Mouse (Mus musculus) midbrain, embryonic 16.5 days (tissue): ENCODE measurements around the gene Zfp764. TPM values are rescaled to one million over a fixed set of nuclear protein-coding genes. Genes with fewer than 3 reads are reported as not detected.

Experiments used
- ATAC-seq: fragments of 200-750 bp; cut with Nextera tagmentation; 2 replicates; pipeline ENCODE4 v1.8.0; 2017; ENCODE audit warnings: moderate TSS enrichment
- H3K27ac ChIP-seq: fragments of 300-500 bp; sonication (generic); 2 replicates; pipeline ENCODE4 v1.5.1; 2014; ENCODE audit warnings: mild to moderate bottlenecking, low read length, mixed read lengths
- H3K27me3 ChIP-seq: fragments of 300-500 bp; sonication (generic); 2 replicates; pipeline ENCODE4 v1.6.1; 2014; ENCODE audit warnings: low read depth, low read length, mixed read lengths; ENCODE audit not compliant: control insufficient read depth, insufficient read depth
- H3K36me3 ChIP-seq: fragments of 300-500 bp; sonication (generic); 2 replicates; pipeline ENCODE4 v1.6.1; 2014; ENCODE audit warnings: mild to moderate bottlenecking, low read length, moderate library complexity, mixed read lengths; ENCODE audit not compliant: control insufficient read depth, insufficient read depth
- H3K4me1 ChIP-seq: fragments of 300-500 bp; sonication (generic); 2 replicates; pipeline ENCODE4 v1.6.1; 2014; ENCODE audit warnings: mild to moderate bottlenecking, low read length, mixed read lengths; ENCODE audit not compliant: control insufficient read depth, insufficient read depth
- H3K4me2 ChIP-seq: fragments of 300-500 bp; sonication (generic); 2 replicates; pipeline ENCODE4 v1.6.1; 2014; ENCODE audit warnings: mild to moderate bottlenecking, low read length, mixed read lengths
- H3K4me3 ChIP-seq: fragments of 300-500 bp; sonication (generic); 2 replicates; pipeline ENCODE4 v1.5.1; 2014; ENCODE audit warnings: low read depth, mild to moderate bottlenecking, low read length, moderate library complexity, mixed read lengths
- H3K9ac ChIP-seq: fragments of 300-500 bp; sonication (generic); 2 replicates; pipeline ENCODE4 v1.6.1; 2014; ENCODE audit warnings: low read depth, low read length, mixed read lengths
- H3K9me3 ChIP-seq: fragments of 300-500 bp; sonication (generic); replicated peaks from 2 replicates; pipeline ENCODE4 v1.6.1; 2014; ENCODE audit warnings: mild to moderate bottlenecking, low read length, mixed read lengths; ENCODE audit not compliant: control insufficient read depth, poor library complexity, severe bottlenecking
- WGBS: fragments of 180-500 bp; shearing (Covaris S2); extraction: QIAGEN DNeasy Blood & Tissue Kit; methylation state at CpG from one replicate; pipeline ENCODE4 v1.1.7; 2014; 5-methylcytosine and 5-hydroxymethylcytosine counted together
- polyA plus RNA-seq: library from polyadenylated mRNA; unstranded; fragments of >200 nt; fragmentation: Nextera tagmentation; extraction: Ambion mirVana; gene quantifications from 2 replicates; pipeline ENCODE4 v1.2.1, GENCODE M21; 2015

Zfp764 gene
- polyA plus RNA-seq, 1 experiment from 2014 or later: 5.3 TPM

- no peaks in the 10 kb centered on the region for H3K36me3 ChIP-seq
- no peak overlapping the region for H3K4me2 ChIP-seq
- H3K9ac ChIP-seq: no peak overlapping the region
- no peak for ATAC-seq
- peaks cover 9% of the 10 kb centered on the region for H3K4me1 ChIP-seq
- WGBS: 62% methylated on average over 10 of the region's 13 CpGs
- H3K9me3 ChIP-seq: no peaks in the 10 kb centered on the region
- H3K27ac ChIP-seq: no peak overlapping the region
- H3K4me3 ChIP-seq: no peak overlapping the region
- no peaks in the 10 kb centered on the region; the same call in 1 of the 2 replicates for H3K27me3 ChIP-seq
Observed at GRCm38 (mm10) chr7:127361449-127361848, 45.2 kb downstream of the Zfp764 start.

DNA sequence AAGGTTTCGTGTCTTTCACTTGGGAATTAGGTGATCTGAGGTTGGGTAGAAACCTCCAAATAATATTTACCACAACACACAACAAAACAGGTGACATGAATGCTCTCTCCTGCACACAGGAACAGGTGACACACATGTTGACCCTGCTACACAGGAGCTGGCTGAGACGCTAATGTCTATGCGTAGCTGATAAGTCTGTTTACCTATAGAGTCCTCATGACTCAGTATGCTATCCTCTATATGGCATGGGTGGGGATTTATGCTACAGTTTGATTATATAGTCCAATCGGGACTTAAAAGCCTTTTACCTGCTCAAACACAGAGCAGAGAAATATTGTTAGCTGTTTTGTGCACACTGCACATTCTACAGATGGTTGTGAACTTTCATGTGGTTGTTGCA lies 46.4 kb downstream of the Zfp764 start:
- Histone ChIP-seq H3K27me3 (no peaks in the 10 kb centered on the region; the same call in 1 of the 2 replicates), H3K9ac (no peak overlapping the region), H3K27ac (no peak overlapping the region), H3K4me1 (peaks cover 9% of the 10 kb centered on the region), H3K9me3 (no peaks in the 10 kb centered on the region), H3K4me3 (no peak overlapping the region), H3K36me3 (no peaks in the 10 kb centered on the region), H3K4me2 (no peak overlapping the region)
- WGBS: 86% methylated on average over 4 of the region's 4 CpGs
- ATAC-seq: no peak

DNA sequence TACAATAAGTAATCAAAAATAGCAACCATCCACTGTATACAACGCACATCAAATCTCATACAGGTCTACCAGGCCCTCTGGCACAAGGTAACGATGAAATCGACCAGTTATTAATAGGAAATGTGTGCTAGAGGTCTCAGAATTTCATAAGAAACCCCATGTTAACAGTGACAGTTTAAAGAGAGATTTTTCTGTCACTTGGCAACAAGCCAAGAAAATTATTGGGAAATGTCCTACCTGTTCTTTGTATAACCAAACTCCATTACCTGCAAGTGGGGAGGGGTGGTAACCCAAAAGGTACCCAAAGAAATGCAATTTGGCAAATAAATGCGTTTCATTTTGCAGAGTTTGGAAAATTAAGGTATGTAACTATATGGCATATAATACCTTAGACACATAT lies 48.1 kb downstream of the Zfp764 start:
- no peaks in the 10 kb centered on the region for H3K36me3 ChIP-seq
- H3K9me3 ChIP-seq: no peaks in the 10 kb centered on the region
- H3K27me3 ChIP-seq: no peaks in the 10 kb centered on the region
- no peak for ATAC-seq
- peaks cover 2% of the 10 kb centered on the region for H3K4me1 ChIP-seq
- H3K4me2 ChIP-seq: no peak overlapping the region
- H3K27ac ChIP-seq: no peak overlapping the region
- WGBS: 74% methylated on average over 4 of the region's 4 CpGs
- H3K4me3 ChIP-seq: no peak overlapping the region
- no peak overlapping the region for H3K9ac ChIP-seq

DNA sequence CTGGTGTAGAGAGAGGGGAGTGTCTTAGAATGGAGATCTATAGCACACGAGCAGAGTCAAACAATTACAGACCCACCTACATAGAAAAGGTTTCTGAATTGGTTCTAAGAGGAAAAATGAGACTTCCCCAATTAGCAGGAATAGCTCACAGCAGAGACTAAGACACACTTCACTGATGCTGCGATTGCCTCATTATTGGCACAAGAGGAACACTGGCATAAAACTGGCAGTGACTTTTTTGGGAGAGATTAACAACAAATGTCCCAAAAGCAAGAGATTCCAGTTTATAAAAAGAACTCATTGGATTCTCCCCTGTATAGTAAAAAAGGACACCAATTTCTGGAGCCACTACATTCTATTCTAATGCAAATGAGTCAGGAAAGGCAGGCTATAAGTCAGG lies 48.8 kb downstream of the Zfp764 start:
- ATAC-seq: no peak
- Histone ChIP-seq H3K4me1 (no peaks in the 10 kb centered on the region), H3K4me2 (no peak overlapping the region), H3K27me3 (no peaks in the 10 kb centered on the region), H3K27ac (no peak overlapping the region), H3K9ac (no peak overlapping the region), H3K9me3 (no peaks in the 10 kb centered on the region), H3K36me3 (no peaks in the 10 kb centered on the region), H3K4me3 (no peak overlapping the region)
- 72% methylated on average over 2 of the region's 2 CpGs for WGBS

DNA sequence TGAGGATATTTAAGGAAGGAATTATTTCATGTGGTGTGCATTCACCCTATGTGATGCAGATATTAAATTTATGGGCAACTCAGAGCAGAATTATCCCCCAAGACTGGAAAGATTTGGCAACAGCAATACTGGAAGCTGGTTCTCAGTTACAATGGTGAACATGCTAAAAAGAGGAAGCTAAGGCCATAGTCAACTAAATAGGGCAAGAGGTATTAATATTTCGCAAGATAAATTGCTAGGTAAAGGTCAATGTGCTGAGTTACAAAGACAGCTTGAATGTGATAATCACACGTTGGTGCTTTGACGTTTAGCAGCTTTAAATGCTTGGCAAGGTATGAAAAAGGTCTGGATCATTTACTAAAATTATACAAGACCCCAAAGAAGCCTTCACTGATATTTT lies 50.8 kb downstream of the Zfp764 start:
- ATAC-seq: no peak
- Histone ChIP-seq H3K4me3 (no peak overlapping the region), H3K4me2 (no peak overlapping the region), H3K4me1 (no peaks in the 10 kb centered on the region), H3K27me3 (no peaks in the 10 kb centered on the region), H3K9ac (no peak overlapping the region), H3K36me3 (no peaks in the 10 kb centered on the region), H3K27ac (no peak overlapping the region), H3K9me3 (no peaks in the 10 kb centered on the region)
- 69% methylated on average over 3 of the region's 3 CpGs for WGBS

Other genes with a start within 250 kb of the Zfp764 start
- 76.1 and 85.7 TPM in 2 replicates for gene Cd2bp2, start 210.8 kb downstream of the Zfp764 start, polyA plus RNA-seq
- 30.7 and 31.2 TPM in 2 replicates for gene Tbc1d10b, start 198.4 kb downstream of the Zfp764 start, polyA plus RNA-seq
- 2.8 and 4.8 TPM in 2 replicates for gene Mylpf, start 197.9 kb downstream of the Zfp764 start, polyA plus RNA-seq
- 48.7 and 54.9 TPM in 2 replicates for gene Zfp553, start 173.8 kb downstream of the Zfp764 start, polyA plus RNA-seq
- 14.3 and 15.5 TPM in 2 replicates for gene Sept1, start 173.7 kb downstream of the Zfp764 start, polyA plus RNA-seq
- gene Zfp771, start 162.5 kb downstream of the Zfp764 start, polyA plus RNA-seq: 64.5 and 70.4 TPM in 2 replicates
- gene Dctpp1, start 146.1 kb downstream of the Zfp764 start, polyA plus RNA-seq: 112 and 120 TPM in 2 replicates
- gene Sephs2, start 132.8 kb downstream of the Zfp764 start, polyA plus RNA-seq: 59.4 and 59.7 TPM in 2 replicates
- gene Itgal, start 110.6 kb downstream of the Zfp764 start, polyA plus RNA-seq: 0.25 and 0.31 TPM in 2 replicates
- 16.3 and 17.7 TPM in 2 replicates for gene Zfp768, start 61.2 kb downstream of the Zfp764 start, polyA plus RNA-seq
- 10.1 and 10.5 TPM in 2 replicates for gene Zfp747, start 30.8 kb downstream of the Zfp764 start, polyA plus RNA-seq
- 4.6 and 5.4 TPM in 2 replicates for gene 9130019O22Rik, start 19.7 kb downstream of the Zfp764 start, polyA plus RNA-seq
- gene E430018J23Rik, start 13.2 kb downstream of the Zfp764 start, polyA plus RNA-seq: 4.9 and 6.3 TPM in 2 replicates
- gene Zfp688, start 15.2 kb upstream of the Zfp764 start, polyA plus RNA-seq: 27.7 and 28.1 TPM in 2 replicates
- gene Zfp689, start 42.3 kb upstream of the Zfp764 start, polyA plus RNA-seq: 16.5 and 17.6 TPM in 2 replicates
- 32.9 and 36.0 TPM in 2 replicates for gene Prr14, start 52.8 kb upstream of the Zfp764 start, polyA plus RNA-seq
- 9.1 and 12.5 TPM in 2 replicates for gene Fbrs, start 72.4 kb upstream of the Zfp764 start, polyA plus RNA-seq
- gene Srcap, start 105.2 kb upstream of the Zfp764 start, polyA plus RNA-seq: 38.4 and 49.5 TPM in 2 replicates
- 14.1 and 15.7 TPM in 2 replicates for gene Gm42715, start 112.8 kb upstream of the Zfp764 start, polyA plus RNA-seq
- gene Tmem265, start 154.6 kb upstream of the Zfp764 start, polyA plus RNA-seq: 8.5 and 9.4 TPM in 2 replicates
- gene Phkg2, start 166.5 kb upstream of the Zfp764 start, polyA plus RNA-seq: 59.4 and 62.5 TPM in 2 replicates
- gene Ccdc189, start 181.8 kb upstream of the Zfp764 start, polyA plus RNA-seq: 10.2 and 11.9 TPM in 2 replicates
- 50.3 and 56.7 TPM in 2 replicates for gene Rnf40, start 181.9 kb upstream of the Zfp764 start, polyA plus RNA-seq
- gene Zfp629, start 209.0 kb upstream of the Zfp764 start, polyA plus RNA-seq: 18.3 and 22.4 TPM in 2 replicates